9 mouse cellular contexts compared by ENCODE assay signal in genomic region chr12:8920996-8921393, GRCm38 (mm10). TPM values are rescaled to one million over a fixed set of nuclear protein-coding genes. Genes with fewer than 3 reads are reported as not detected.
DNase-seq lines count a peak whose midpoint lies in the region; ATAC-seq and TF ChIP-seq lines count a peak whose summit lies in the region.
"Had no signal": no experiment of that assay in that cellular context is flagged by ENCODE, and none has a peak within 500 bp of the region (broad histone marks: within the 10 kb centered on the region; RNA-seq: fewer than 3 reads in every experiment).

No protein-coding gene starts in this region.

- peak overlapping the region; percentile 98 to 100 for H3K27ac ChIP-seq in heart, embryonic 14.5 days (replicated peaks in 1 of 2; ENCODE audit: control insufficient read depth in 1 of 2, insufficient read depth in 1 of 2, low read depth in 2 of 2, low read length in 2 of 2)
- peak overlapping the region; percentile 99 for H3K27ac ChIP-seq in hindbrain, embryonic 10.5 days
- peak overlapping the region; percentile 90 for H3K27ac ChIP-seq in midbrain, embryonic 11.5 days (ENCODE audit: low read depth, low read length)

- H3K4me2 ChIP-seq in heart, embryonic 14.5 days (ENCODE audit: low read length): peak overlapping the region; percentile 64
- peak overlapping the region; percentile 40 for H3K4me2 ChIP-seq in midbrain, embryonic 11.5 days

- peak overlapping the region in 1 of 2 experiments; percentile 86; a peak in 3 of 4 replicates for H3K4me3 ChIP-seq in heart, embryonic 14.5 days (ENCODE audit: control insufficient read depth in 1 of 2, insufficient read depth in 1 of 2, low read depth in 1 of 2, low read length in 2 of 2)
- H3K4me3 ChIP-seq in G1E (ENCODE audit: low read depth, low read length): peak overlapping the region; percentile 76
- H3K4me3 ChIP-seq in hindbrain, embryonic 10.5 days: peak overlapping the region; percentile 81
- H3K4me3 ChIP-seq in midbrain, embryonic 11.5 days (ENCODE audit: low read depth, low read length): peak overlapping the region; percentile 78

- TF ChIP-seq CTCF in G1E (IDR thresholded peaks at IDR 0.05; ENCODE audit: low read depth, low read length): no peak

- no peaks in the 10 kb centered on the region for H3K27me3 ChIP-seq in heart, embryonic 14.5 days (ENCODE audit: control insufficient read depth, insufficient read depth, low read length)
- no peaks in the 10 kb centered on the region for H3K27me3 ChIP-seq in G1E (ENCODE audit: insufficient read depth, low read length)
- no peaks in the 10 kb centered on the region for H3K27me3 ChIP-seq in hindbrain, embryonic 10.5 days (ENCODE audit: insufficient read depth, poor library complexity, severe bottlenecking)
- H3K27me3 ChIP-seq in midbrain, embryonic 11.5 days (ENCODE audit: control insufficient read depth, insufficient read depth, low read length): no peaks in the 10 kb centered on the region

- 11% methylated on average over 1 of the region's 1 CpGs for WGBS in heart, embryonic 14.5 days
- 51% methylated on average over 1 of the region's 1 CpGs for WGBS in hindbrain, embryonic 10.5 days
- WGBS in midbrain, embryonic 11.5 days: 52% methylated on average over 1 of the region's 1 CpGs

- ATAC-seq in heart, embryonic 14.5 days (ENCODE audit: insufficient number of reproducible peaks, insufficient read depth, low FRiP score, low read depth): no peak
- ATAC-seq in G1E (ENCODE audit: extremely low read depth, insufficient number of reproducible peaks, low FRiP score, poor library complexity, severe bottlenecking): no peak
- ATAC-seq in midbrain, embryonic 11.5 days (ENCODE audit: low FRiP score): no peak

- H3K9ac ChIP-seq in heart, embryonic 14.5 days (ENCODE audit: low read length): peak overlapping the region; percentile 84
- peak overlapping the region; percentile 66 for H3K9ac ChIP-seq in midbrain, embryonic 11.5 days (ENCODE audit: low read length)

- H3K9me3 ChIP-seq in heart, embryonic 14.5 days (ENCODE audit: control insufficient read depth, low read length): no peaks in the 10 kb centered on the region
- H3K9me3 ChIP-seq in G1E (replicated peaks): no peaks in the 10 kb centered on the region
- H3K9me3 ChIP-seq in hindbrain, embryonic 10.5 days: no peaks in the 10 kb centered on the region
- H3K9me3 ChIP-seq in midbrain, embryonic 11.5 days (ENCODE audit: control insufficient read depth, low read length): no peaks in the 10 kb centered on the region

- H3K4me1 ChIP-seq in heart, embryonic 14.5 days (ENCODE audit: control insufficient read depth in 2 of 2, insufficient read depth in 2 of 2, low read length in 2 of 2): peaks cover 6 to 24% of the 10 kb centered on the region in 2 experiments
- peaks cover 25% of the 10 kb centered on the region for H3K4me1 ChIP-seq in G1E (ENCODE audit: insufficient read depth, low read depth, low read length)
- H3K4me1 ChIP-seq in hindbrain, embryonic 10.5 days (replicated peaks): peaks cover 42% of the 10 kb centered on the region
- peaks cover 18% of the 10 kb centered on the region for H3K4me1 ChIP-seq in midbrain, embryonic 11.5 days (ENCODE audit: control insufficient read depth, insufficient read depth, low read length)

- H3K36me3 ChIP-seq in heart, embryonic 14.5 days (ENCODE audit: control insufficient read depth, insufficient read depth, low read length): peaks cover 12% of the 10 kb centered on the region
- H3K36me3 ChIP-seq in G1E (replicated peaks): peaks cover 17% of the 10 kb centered on the region
- H3K36me3 ChIP-seq in hindbrain, embryonic 10.5 days: peaks cover 20% of the 10 kb centered on the region
- H3K36me3 ChIP-seq in midbrain, embryonic 11.5 days (ENCODE audit: control insufficient read depth, insufficient read depth, low read length): no peaks in the 10 kb centered on the region; the same call in 1 of the 2 replicates

- no peak for DNase-seq in heart, postnatal 4 days
- DNase-seq in G1E (ENCODE audit: low spot score): no peak
- DNase-seq in hindbrain, embryonic 10.5 days (ENCODE audit: low spot score): no peak
- no peak for DNase-seq in midbrain, embryonic 11.5 days (ENCODE audit: low spot score, missing footprints)
- no peak for DNase-seq in spleen, postnatal 36 days (ENCODE audit: low spot score in 2 of 2)
- no peak for DNase-seq in adipocyte (ENCODE audit: low spot score)
- DNase-seq in urinary bladder, adult 18-20 months (ENCODE audit: low spot score in 2 of 2): no peak

RNA-seq across cellular contexts. Expression of gene Laptm4a, which starts 0.5 kb away (rescaled TPM):
- polyA plus RNA-seq in heart, embryonic 14.5 days (2014; fragmentation: Nextera tagmentation; extraction: Ambion mirVana): 190 and 225 TPM in 2 replicates
- total RNA-seq in heart, postnatal 4 days (2021): 100 to 1,000 TPM; 358 to 362 TPM
- 56.4 and 78.1 TPM in 2 replicates for total RNA-seq in G1E (2014; fragmentation: Nextera tagmentation)
- 86.2 and 88.3 TPM in 2 replicates for total RNA-seq in G1E (2017)
- 5.4 and 9.5 TPM in 2 replicates for polyA plus RNA-seq in G1E (2012)
- polyA plus RNA-seq in hindbrain, embryonic 10.5 days (2016; fragmentation: Nextera tagmentation; extraction: Ambion mirVana): 130 and 147 TPM in 2 replicates
- polyA plus RNA-seq in midbrain, embryonic 11.5 days (2014; fragmentation: Nextera tagmentation; extraction: Ambion mirVana): 171 and 173 TPM in 2 replicates

RNA-seq across cellular contexts. Expression of gene Matn3, which starts 26.7 kb away (rescaled TPM):
- polyA plus RNA-seq in heart, embryonic 14.5 days (2014; fragmentation: Nextera tagmentation; extraction: Ambion mirVana): 0.07 TPM in 1 of 2 replicates, not detected in the other
- total RNA-seq in heart, postnatal 4 days (2021): under 1 TPM in 1 of 2 experiments, not detected in 1; 0.09 TPM
- total RNA-seq in G1E (2014; fragmentation: Nextera tagmentation): not detected in 2 replicates
- total RNA-seq in G1E (2017): 0.05 TPM in 1 of 2 replicates, not detected in the other
- not detected in 2 replicates for polyA plus RNA-seq in G1E (2012)
- 2.5 and 3.7 TPM in 2 replicates for polyA plus RNA-seq in hindbrain, embryonic 10.5 days (2016; fragmentation: Nextera tagmentation; extraction: Ambion mirVana)
- 1.3 and 1.4 TPM in 2 replicates for polyA plus RNA-seq in midbrain, embryonic 11.5 days (2014; fragmentation: Nextera tagmentation; extraction: Ambion mirVana)
- total RNA-seq: common myeloid progenitor, adult 5-6 weeks had no signal

RNA-seq across cellular contexts. Expression of gene Wdr35, which starts 52.7 kb away (rescaled TPM):
- polyA plus RNA-seq in heart, embryonic 14.5 days (2014; fragmentation: Nextera tagmentation; extraction: Ambion mirVana): 12.8 and 14.4 TPM in 2 replicates
- 10 to 100 TPM; 14.9 to 16.7 TPM for total RNA-seq in heart, postnatal 4 days (2021)
- not detected in 2 replicates for total RNA-seq in G1E (2014; fragmentation: Nextera tagmentation)
- 0.05 and 0.06 TPM in 2 replicates for total RNA-seq in G1E (2017)
- polyA plus RNA-seq in G1E (2012): not detected in 2 replicates
- polyA plus RNA-seq in hindbrain, embryonic 10.5 days (2016; fragmentation: Nextera tagmentation; extraction: Ambion mirVana): 21.1 and 22.9 TPM in 2 replicates
- polyA plus RNA-seq in midbrain, embryonic 11.5 days (2014; fragmentation: Nextera tagmentation; extraction: Ambion mirVana): 23.3 and 25.7 TPM in 2 replicates

Comparison
In these comparisons a context has a peak if more than half of its experiments do, and no peak if none do; other contexts are left out.
1. RNA of gene Laptm4a, which starts 0.5 kb away (polyA plus RNA-seq): 190 to 225 TPM in heart, embryonic 14.5 days, 171 to 173 TPM in midbrain, embryonic 11.5 days and 130 to 147 TPM in hindbrain, embryonic 10.5 days; 5.4 to 9.5 TPM in G1E; every median in the first group is over 10 times any median in the second.
2. RNA of gene Wdr35, which starts 52.7 kb away (polyA plus RNA-seq): 23.3 to 25.7 TPM in midbrain, embryonic 11.5 days, 21.1 to 22.9 TPM in hindbrain, embryonic 10.5 days and 12.8 to 14.4 TPM in heart, embryonic 14.5 days; not detected in G1E; every median in the first group is over 10 times any median in the second.
3. Peak in every context shown above with its lines, with median percentiles within 50 percentile points of each other: H3K27ac ChIP-seq.